Mouse (Mus musculus): Measurements from ENCODE around the gene Kcnd3. TPM values are rescaled to one million over a fixed set of nuclear protein-coding genes. Genes with fewer than 3 reads are reported as not detected.
A peak's percentile ranks its signal among the peaks of the same experiment; 100 is the strongest.

The Kcnd3 gene
- 0.99 and 1.5 TPM in 2 replicates for polyA plus RNA-seq (2014; fragmentation: Nextera tagmentation; extraction: Ambion mirVana)

- H3K36me3 ChIP-seq (ENCODE audit: control insufficient read depth, insufficient read depth, low read length) = no peaks in the 10 kb centered on the region
- peak within 1 kb of the TSS; percentile 99 for H3K4me2 ChIP-seq (ENCODE audit: low read depth)
- ATAC-seq (ENCODE audit: insufficient read depth, low FRiP score, low TSS enrichment) = peak; percentile 70
- H3K9me3 ChIP-seq (ENCODE audit: control insufficient read depth, low read length) = no peaks in the 10 kb centered on the region
- peak within 1 kb of the TSS; percentile 75 for H3K9ac ChIP-seq (ENCODE audit: low read length)
- under 1% methylated on average over 54 of the region's 98 CpGs for WGBS
- H3K27me3 ChIP-seq (ENCODE audit: control insufficient read depth, insufficient read depth, low read length) = peaks cover 28% of the 10 kb centered on the region
- H3K4me1 ChIP-seq (ENCODE audit: control insufficient read depth, insufficient read depth, low read length) = peaks cover 7% of the 10 kb centered on the region
- peak within 1 kb of the TSS; percentile 65 for H3K4me3 ChIP-seq (ENCODE audit: low read depth, low read length)
- H3K27ac ChIP-seq (ENCODE audit: low read depth, low read length) = no peak within 1 kb of the TSS
- peak; percentile 64 for DNase-seq (ENCODE audit: low spot score)
Measured at GRCm38 (mm10) chr3:105451627-105452555, at the start of gene Kcnd3. TSS of gene Kcnd3 (plus strand) at chr3:105452330.

- Histone ChIP-seq H3K9me3 (ENCODE audit: control insufficient read depth, low read length) (no peaks in the 10 kb centered on the region), H3K9ac (ENCODE audit: low read length) (no peak overlapping the region), H3K4me3 (ENCODE audit: low read depth, low read length) (no peak overlapping the region), H3K4me1 (ENCODE audit: control insufficient read depth, insufficient read depth, low read length) (no peaks in the 10 kb centered on the region), H3K27me3 (ENCODE audit: control insufficient read depth, insufficient read depth, low read length) (no peaks in the 10 kb centered on the region), H3K4me2 (ENCODE audit: low read depth) (no peak overlapping the region), H3K27ac (ENCODE audit: low read depth, low read length) (no peak overlapping the region), H3K36me3 (ENCODE audit: control insufficient read depth, insufficient read depth, low read length) (no peaks in the 10 kb centered on the region)
- no peak for ATAC-seq (ENCODE audit: insufficient read depth, low FRiP score, low TSS enrichment)
- 80% methylated on average over 5 of the region's 5 CpGs for WGBS
- DNase-seq (ENCODE audit: low spot score) = no peak
Measured at GRCm38 (mm10) chr3:105402676-105403075, 49.5 kb upstream of the Kcnd3 start.

- Histone ChIP-seq H3K27ac (ENCODE audit: low read depth, low read length) (no peak overlapping the region), H3K4me3 (ENCODE audit: low read depth, low read length) (no peak overlapping the region), H3K4me2 (ENCODE audit: low read depth) (no peak overlapping the region), H3K4me1 (ENCODE audit: control insufficient read depth, insufficient read depth, low read length) (no peaks in the 10 kb centered on the region), H3K27me3 (ENCODE audit: control insufficient read depth, insufficient read depth, low read length) (no peaks in the 10 kb centered on the region), H3K9ac (ENCODE audit: low read length) (no peak overlapping the region), H3K36me3 (ENCODE audit: control insufficient read depth, insufficient read depth, low read length) (no peaks in the 10 kb centered on the region), H3K9me3 (ENCODE audit: control insufficient read depth, low read length) (no peaks in the 10 kb centered on the region)
- WGBS = 67% methylated on average over 5 of the region's 5 CpGs
- ATAC-seq (ENCODE audit: insufficient read depth, low FRiP score, low TSS enrichment) = 0 out of 2 replicates have a peak, but pooled peaks have one; percentile 63
- DNase-seq (ENCODE audit: low spot score) = peak; percentile 23
Measured at GRCm38 (mm10) chr3:105403410-105404076, 48.6 kb upstream of the Kcnd3 start.

- Histone ChIP-seq H3K27ac (ENCODE audit: low read depth, low read length) (no peak overlapping the region), H3K36me3 (ENCODE audit: control insufficient read depth, insufficient read depth, low read length) (no peaks in the 10 kb centered on the region), H3K4me3 (ENCODE audit: low read depth, low read length) (no peak overlapping the region), H3K27me3 (ENCODE audit: control insufficient read depth, insufficient read depth, low read length) (no peaks in the 10 kb centered on the region), H3K4me2 (ENCODE audit: low read depth) (no peak overlapping the region), H3K9ac (ENCODE audit: low read length) (no peak overlapping the region), H3K9me3 (ENCODE audit: control insufficient read depth, low read length) (no peaks in the 10 kb centered on the region), H3K4me1 (ENCODE audit: control insufficient read depth, insufficient read depth, low read length) (no peaks in the 10 kb centered on the region)
- ATAC-seq (ENCODE audit: insufficient read depth, low FRiP score, low TSS enrichment) (no peak), DNase-seq (ENCODE audit: low spot score) (no peak)
- WGBS = 85% methylated on average over 4 of the region's 4 CpGs
Measured at GRCm38 (mm10) chr3:105404077-105404446, 48.1 kb upstream of the Kcnd3 start.

GRCm38 (mm10) chr3:105405516-105405915 is 46.6 kb upstream of the Kcnd3 start:
- Histone ChIP-seq H3K4me3 (ENCODE audit: low read depth, low read length) (no peak overlapping the region), H3K9me3 (ENCODE audit: control insufficient read depth, low read length) (no peaks in the 10 kb centered on the region), H3K9ac (ENCODE audit: low read length) (no peak overlapping the region), H3K36me3 (ENCODE audit: control insufficient read depth, insufficient read depth, low read length) (no peaks in the 10 kb centered on the region), H3K27me3 (ENCODE audit: control insufficient read depth, insufficient read depth, low read length) (no peaks in the 10 kb centered on the region), H3K4me1 (ENCODE audit: control insufficient read depth, insufficient read depth, low read length) (no peaks in the 10 kb centered on the region), H3K27ac (ENCODE audit: low read depth, low read length) (no peak overlapping the region), H3K4me2 (ENCODE audit: low read depth) (no peak overlapping the region)
- 86% methylated on average over 7 of the region's 7 CpGs for WGBS
- DNase-seq (ENCODE audit: low spot score) (no peak), ATAC-seq (ENCODE audit: insufficient read depth, low FRiP score, low TSS enrichment) (no peak)

GRCm38 (mm10) chr3:105406036-105406435 is 46.1 kb upstream of the Kcnd3 start:
- DNase-seq (ENCODE audit: low spot score) (no peak), ATAC-seq (ENCODE audit: insufficient read depth, low FRiP score, low TSS enrichment) (no peak)
- no peaks in the 10 kb centered on the region for H3K36me3 ChIP-seq (ENCODE audit: control insufficient read depth, insufficient read depth, low read length)
- H3K27ac ChIP-seq (ENCODE audit: low read depth, low read length) = no peak overlapping the region
- no peaks in the 10 kb centered on the region for H3K9me3 ChIP-seq (ENCODE audit: control insufficient read depth, low read length)
- WGBS = 45% methylated on average over 7 of the region's 7 CpGs
- no peak overlapping the region for H3K4me3 ChIP-seq (ENCODE audit: low read depth, low read length)
- no peaks in the 10 kb centered on the region for H3K4me1 ChIP-seq (ENCODE audit: control insufficient read depth, insufficient read depth, low read length)
- no peak overlapping the region for H3K4me2 ChIP-seq (ENCODE audit: low read depth)
- no peak overlapping the region for H3K9ac ChIP-seq (ENCODE audit: low read length)
- H3K27me3 ChIP-seq (ENCODE audit: control insufficient read depth, insufficient read depth, low read length) = no peaks in the 10 kb centered on the region

GRCm38 (mm10) chr3:105408211-105408610 is 43.9 kb upstream of the Kcnd3 start:
- H3K9me3 ChIP-seq (ENCODE audit: control insufficient read depth, low read length) = no peaks in the 10 kb centered on the region
- H3K4me2 ChIP-seq (ENCODE audit: low read depth) = no peak overlapping the region
- ATAC-seq (ENCODE audit: insufficient read depth, low FRiP score, low TSS enrichment) (no peak), DNase-seq (ENCODE audit: low spot score) (no peak)
- no peaks in the 10 kb centered on the region for H3K27me3 ChIP-seq (ENCODE audit: control insufficient read depth, insufficient read depth, low read length)
- H3K9ac ChIP-seq (ENCODE audit: low read length) = no peak overlapping the region
- no peaks in the 10 kb centered on the region for H3K36me3 ChIP-seq (ENCODE audit: control insufficient read depth, insufficient read depth, low read length)
- no peak overlapping the region for H3K27ac ChIP-seq (ENCODE audit: low read depth, low read length)
- H3K4me3 ChIP-seq (ENCODE audit: low read depth, low read length) = no peak overlapping the region
- H3K4me1 ChIP-seq (ENCODE audit: control insufficient read depth, insufficient read depth, low read length) = no peaks in the 10 kb centered on the region
- 54% methylated on average over 3 of the region's 3 CpGs for WGBS

- no peaks in the 10 kb centered on the region for H3K36me3 ChIP-seq (ENCODE audit: control insufficient read depth, insufficient read depth, low read length)
- H3K4me2 ChIP-seq (ENCODE audit: low read depth) = no peak overlapping the region
- no peaks in the 10 kb centered on the region for H3K9me3 ChIP-seq (ENCODE audit: control insufficient read depth, low read length)
- DNase-seq (ENCODE audit: low spot score) (no peak), ATAC-seq (ENCODE audit: insufficient read depth, low FRiP score, low TSS enrichment) (no peak)
- no peaks in the 10 kb centered on the region for H3K27me3 ChIP-seq (ENCODE audit: control insufficient read depth, insufficient read depth, low read length)
- H3K27ac ChIP-seq (ENCODE audit: low read depth, low read length) = no peak overlapping the region
- no peak overlapping the region for H3K9ac ChIP-seq (ENCODE audit: low read length)
- WGBS = 95% methylated on average over 5 of the region's 5 CpGs
- no peak overlapping the region for H3K4me3 ChIP-seq (ENCODE audit: low read depth, low read length)
- no peaks in the 10 kb centered on the region for H3K4me1 ChIP-seq (ENCODE audit: control insufficient read depth, insufficient read depth, low read length)
Measured at GRCm38 (mm10) chr3:105410810-105411209, 41.3 kb upstream of the Kcnd3 start.
